Mouse (Mus musculus): ENCODE measurements around the gene Mrpl44. TPM values are rescaled to one million over a fixed set of nuclear protein-coding genes. Genes with fewer than 3 reads are reported as not detected.

Gene Mrpl44
- 12.3 TPM for polyA plus RNA-seq (2014; fragmentation: Illumina TruSeq; extraction: RNeasy Lipid Tissue Mini Kit (QIAGEN cat#74804))

GRCm38 (mm10) chr1:79775927-79776458, at the start of gene Mrpl44, which contains the start of gene Wdfy1:
Gene Mrpl44, plus strand, starts transcription at chr1:79776018.
Gene Wdfy1, minus strand, starts transcription at chr1:79776143.

Other genes starting within 250 kb of the Mrpl44 start
- gene Ap1s3, start 104.0 kb upstream of the Mrpl44 start, polyA plus RNA-seq (2014; fragmentation: Illumina TruSeq; extraction: RNeasy Lipid Tissue Mini Kit (QIAGEN cat#74804)): 7.2 TPM
- 9.5 TPM for gene Wdfy1, start 125 bp downstream of the Mrpl44 start, polyA plus RNA-seq (2014; fragmentation: Illumina TruSeq; extraction: RNeasy Lipid Tissue Mini Kit (QIAGEN cat#74804))
- 637 TPM for gene Serpine2, start 85.2 kb downstream of the Mrpl44 start, polyA plus RNA-seq (2014; fragmentation: Illumina TruSeq; extraction: RNeasy Lipid Tissue Mini Kit (QIAGEN cat#74804))

Data from ovary, adult 10 weeks (tissue).